Mouse (Mus musculus) forebrain, embryonic 11.5 days (tissue): Measurements from ENCODE around the gene Fgfr1op2. TPM values are rescaled to one million over a fixed set of nuclear protein-coding genes. Genes with fewer than 3 reads are reported as not detected.

Source experiments
- ATAC-seq: fragments of 200-750 bp; cut with Nextera tagmentation; replicated peaks from 2 replicates; pipeline ENCODE4 v1.8.0; 2017; ENCODE audit warnings: moderate TSS enrichment; ENCODE audit not compliant: low FRiP score
- DNase-seq: peaks from one replicate; pipeline ENCODE4 v3.0.0-alpha.2; 2017; ENCODE audit warnings: low spot score
- H3K27ac ChIP-seq: fragments of 300-500 bp; sonication (generic); 2 replicates; pipeline ENCODE4 v1.5.1; 2014; ENCODE audit warnings: low read depth, low read length
- H3K27me3 ChIP-seq: fragments of 300-500 bp; sonication (generic); 2 replicates; pipeline ENCODE4 v1.6.1; 2014; ENCODE audit warnings: mild to moderate bottlenecking, low read length, mixed read lengths; ENCODE audit not compliant: control insufficient read depth, insufficient read depth
- H3K36me3 ChIP-seq: fragments of 300-500 bp; sonication (generic); 2 replicates; pipeline ENCODE4 v1.6.1; 2014; ENCODE audit warnings: mild to moderate bottlenecking, low read length, moderate library complexity, mixed read lengths; ENCODE audit not compliant: control insufficient read depth, insufficient read depth
- H3K4me1 ChIP-seq: fragments of 300-500 bp; sonication (generic); replicated peaks from 2 replicates; pipeline ENCODE4 v1.6.1; 2014; ENCODE audit warnings: low read length, mixed read lengths; ENCODE audit not compliant: control insufficient read depth, insufficient read depth
- H3K4me2 ChIP-seq: fragments of 300-500 bp; sonication (generic); 2 replicates; pipeline ENCODE4 v1.6.1; 2014; ENCODE audit warnings: low read depth, mild to moderate bottlenecking, low read length, moderate library complexity, mixed read lengths; ENCODE audit not compliant: severe bottlenecking
- H3K4me3 ChIP-seq: fragments of 300-500 bp; sonication (generic); 2 replicates; pipeline ENCODE4 v1.5.1; 2014; ENCODE audit warnings: low read depth, low read length
- H3K9ac ChIP-seq: fragments of 300-500 bp; sonication (generic); 2 replicates; pipeline ENCODE4 v1.6.1; 2014; ENCODE audit warnings: low read length
- H3K9me3 ChIP-seq: fragments of 300-500 bp; sonication (generic); 2 replicates; pipeline ENCODE4 v1.6.1; 2016; ENCODE audit warnings: low read length, mixed read lengths; ENCODE audit not compliant: control insufficient read depth
- WGBS: fragments of 180-500 bp; shearing (Covaris S2); extraction: QIAGEN DNeasy Blood & Tissue Kit; methylation state at CpG from one replicate; pipeline ENCODE4 v1.1.7; 2014; 5-methylcytosine and 5-hydroxymethylcytosine counted together
- polyA plus RNA-seq: library from polyadenylated mRNA; unstranded; fragments of >200 nt; fragmentation: Nextera tagmentation; extraction: Ambion mirVana; gene quantifications from 2 replicates; pipeline ENCODE4 v1.2.1, GENCODE M21; 2014

Fgfr1op2 gene
- polyA plus RNA-seq, result 83.8 and 85.6 TPM in 2 replicates

DNA sequence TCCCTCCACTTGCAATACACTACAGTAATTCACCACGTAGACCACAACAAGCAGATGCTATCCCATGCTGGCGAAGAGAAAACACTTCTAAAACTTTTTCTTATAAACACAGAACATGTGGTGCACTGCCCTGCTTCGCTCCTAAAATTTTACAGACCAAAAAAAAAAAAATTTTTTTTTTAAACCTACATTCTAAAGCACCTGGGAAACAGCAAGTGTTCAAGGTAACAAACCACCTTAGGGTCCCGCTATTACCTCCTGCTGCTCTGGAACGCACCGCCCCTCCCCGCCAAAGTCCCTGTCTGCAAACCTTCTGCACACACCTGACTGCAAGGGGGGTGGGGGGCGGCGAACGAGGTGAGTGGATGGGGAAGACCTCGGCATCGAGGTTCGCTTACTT lies at the start of gene Fgfr1op2:
Fgfr1op2 (plus strand) TSS at position 301 of the 400 bp plus-strand sequence.
- Histone ChIP-seq H3K27ac (peak within 1 kb of the TSS; percentile 68), H3K4me3 (peak within 1 kb of the TSS; percentile 92), H3K9me3 (no peaks in the 10 kb centered on the region), H3K27me3 (no peaks in the 10 kb centered on the region), H3K9ac (peak within 1 kb of the TSS; percentile 88), H3K36me3 (no peaks in the 10 kb centered on the region), H3K4me2 (peak within 1 kb of the TSS; percentile 77), H3K4me1 (no peaks in the 10 kb centered on the region; the same call in 1 of the 2 replicates)
- DNase-seq, result no peak
- 2% methylated on average over 13 of the region's 13 CpGs for WGBS
- ATAC-seq, result no peak

DNA sequence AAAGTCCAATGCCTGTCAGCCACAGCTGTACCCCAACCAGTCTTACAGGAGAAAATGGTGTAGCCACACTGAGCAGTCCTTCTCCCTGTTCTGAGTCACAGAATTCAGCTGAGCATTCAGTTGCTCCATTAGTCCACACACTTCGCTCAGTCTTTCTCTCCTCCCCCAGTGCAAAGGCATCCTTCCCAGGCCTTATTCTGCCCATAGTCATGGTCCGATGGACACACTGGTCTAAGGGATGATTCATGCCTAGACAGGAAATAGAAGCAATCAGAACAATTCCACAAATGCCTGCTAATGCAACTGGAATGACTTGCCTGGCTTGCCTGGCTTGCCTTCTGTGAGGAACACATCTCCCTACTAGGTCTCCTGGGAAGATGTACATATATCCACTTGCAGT lies 49.5 kb upstream of the Fgfr1op2 start:
- DNase-seq (no peak), ATAC-seq (no peak)
- no peaks in the 10 kb centered on the region for H3K27me3 ChIP-seq
- H3K36me3 ChIP-seq, result no peaks in the 10 kb centered on the region
- no peak overlapping the region for H3K4me2 ChIP-seq
- H3K4me1 ChIP-seq, result no peaks in the 10 kb centered on the region
- 94% methylated on average over 2 of the region's 2 CpGs for WGBS
- no peaks in the 10 kb centered on the region for H3K9me3 ChIP-seq
- no peak overlapping the region for H3K9ac ChIP-seq
- no peak overlapping the region for H3K4me3 ChIP-seq
- no peak overlapping the region for H3K27ac ChIP-seq

GRCm38 (mm10) chr6:146530363-146530762 lies 46.6 kb upstream of the Fgfr1op2 start:
- Histone ChIP-seq H3K4me2 (no peak overlapping the region), H3K27ac (no peak overlapping the region), H3K27me3 (no peaks in the 10 kb centered on the region), H3K4me3 (no peak overlapping the region), H3K4me1 (no peaks in the 10 kb centered on the region), H3K9me3 (no peaks in the 10 kb centered on the region), H3K36me3 (no peaks in the 10 kb centered on the region), H3K9ac (no peak overlapping the region)
- DNase-seq (no peak), ATAC-seq (no peak)
- 89% methylated on average over 7 of the region's 7 CpGs for WGBS

- H3K9me3 ChIP-seq, result no peaks in the 10 kb centered on the region
- no peak overlapping the region for H3K4me2 ChIP-seq
- no peak overlapping the region for H3K9ac ChIP-seq
- H3K4me3 ChIP-seq, result no peak overlapping the region
- no peak for DNase-seq
- 82% methylated on average over 5 of the region's 5 CpGs for WGBS
- no peaks in the 10 kb centered on the region for H3K36me3 ChIP-seq
- H3K27ac ChIP-seq, result no peak overlapping the region
- no peaks in the 10 kb centered on the region for H3K4me1 ChIP-seq
- no peak for ATAC-seq
- H3K27me3 ChIP-seq, result no peaks in the 10 kb centered on the region
These were observed 46.2 kb upstream of the Fgfr1op2 start for GRCm38 (mm10) chr6:146530769-146531168.

- 90% methylated on average over 4 of the region's 4 CpGs for WGBS
- no peaks in the 10 kb centered on the region for H3K36me3 ChIP-seq
- H3K27me3 ChIP-seq, result no peaks in the 10 kb centered on the region
- no peaks in the 10 kb centered on the region for H3K9me3 ChIP-seq
- no peak overlapping the region for H3K27ac ChIP-seq
- H3K4me2 ChIP-seq, result no peak overlapping the region
- H3K4me3 ChIP-seq, result no peak overlapping the region
- H3K4me1 ChIP-seq, result no peaks in the 10 kb centered on the region
- no peak for DNase-seq
- H3K9ac ChIP-seq, result no peak overlapping the region
- no peak for ATAC-seq
These were observed 43.9 kb upstream of the Fgfr1op2 start for GRCm38 (mm10) chr6:146533146-146533545.

DNA sequence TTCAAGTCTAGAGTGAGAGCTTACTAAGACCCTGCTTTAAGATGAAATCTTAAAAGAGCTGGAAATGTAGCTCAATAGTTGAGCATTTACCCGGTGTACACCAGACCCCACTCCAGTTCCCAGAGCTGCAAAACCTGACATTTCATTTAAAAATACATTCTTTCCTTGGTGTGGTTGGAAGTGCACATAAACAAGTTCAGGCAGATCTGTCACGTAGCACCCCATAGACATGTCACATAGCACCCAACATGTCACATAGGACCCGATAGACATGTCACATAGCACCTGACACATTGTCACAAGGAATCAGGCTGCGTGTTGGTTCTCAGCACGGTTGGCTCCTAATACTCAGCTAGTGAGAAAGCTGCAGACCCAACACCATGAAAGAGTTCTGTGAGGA lies 41.5 kb upstream of the Fgfr1op2 start:
- Histone ChIP-seq H3K4me2 (no peak overlapping the region), H3K27me3 (no peaks in the 10 kb centered on the region), H3K9ac (no peak overlapping the region), H3K36me3 (no peaks in the 10 kb centered on the region), H3K27ac (no peak overlapping the region), H3K4me3 (no peak overlapping the region), H3K9me3 (no peaks in the 10 kb centered on the region), H3K4me1 (no peaks in the 10 kb centered on the region)
- DNase-seq (no peak), ATAC-seq (no peak)
- 91% methylated on average over 5 of the region's 5 CpGs for WGBS

GRCm38 (mm10) chr6:146537111-146537510 lies 39.9 kb upstream of the Fgfr1op2 start:
- DNase-seq (no peak), ATAC-seq (no peak)
- WGBS, result 96% methylated on average over 4 of the region's 4 CpGs
- Histone ChIP-seq H3K9ac (no peak overlapping the region), H3K27ac (no peak overlapping the region), H3K27me3 (no peaks in the 10 kb centered on the region), H3K36me3 (no peaks in the 10 kb centered on the region), H3K9me3 (no peaks in the 10 kb centered on the region), H3K4me3 (no peak overlapping the region), H3K4me2 (no peak overlapping the region), H3K4me1 (no peaks in the 10 kb centered on the region)

DNA sequence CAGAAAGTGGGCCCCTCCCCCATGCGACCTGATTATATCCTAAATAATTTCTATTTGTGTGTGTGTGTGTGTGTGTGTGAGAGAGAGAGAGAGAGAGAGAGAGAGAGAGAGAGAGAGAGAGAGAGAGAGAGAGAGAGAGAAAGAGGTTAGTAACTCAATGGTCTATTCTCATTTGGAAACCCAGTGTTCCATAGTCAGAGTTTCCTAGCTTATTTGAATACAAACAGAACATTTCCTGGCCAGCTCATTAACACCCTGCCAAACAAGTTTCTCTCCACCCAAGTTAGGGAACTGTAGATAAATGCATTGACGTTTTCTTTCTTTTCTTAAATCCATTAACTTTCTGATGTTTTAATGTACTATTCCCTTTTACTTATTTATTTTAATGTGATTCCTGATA lies 38.9 kb upstream of the Fgfr1op2 start:
- no peak for DNase-seq
- H3K4me3 ChIP-seq, result no peak overlapping the region
- no peaks in the 10 kb centered on the region for H3K4me1 ChIP-seq
- no peak overlapping the region for H3K4me2 ChIP-seq
- whole genome bisulfite sequencing, result 74% methylated on average over 2 of the region's 2 CpGs
- H3K27ac ChIP-seq, result no peak overlapping the region
- H3K27me3 ChIP-seq, result no peaks in the 10 kb centered on the region
- H3K9me3 ChIP-seq, result no peaks in the 10 kb centered on the region
- H3K9ac ChIP-seq, result no peak overlapping the region
- no peaks in the 10 kb centered on the region for H3K36me3 ChIP-seq
- ATAC-seq, result no peak

DNA sequence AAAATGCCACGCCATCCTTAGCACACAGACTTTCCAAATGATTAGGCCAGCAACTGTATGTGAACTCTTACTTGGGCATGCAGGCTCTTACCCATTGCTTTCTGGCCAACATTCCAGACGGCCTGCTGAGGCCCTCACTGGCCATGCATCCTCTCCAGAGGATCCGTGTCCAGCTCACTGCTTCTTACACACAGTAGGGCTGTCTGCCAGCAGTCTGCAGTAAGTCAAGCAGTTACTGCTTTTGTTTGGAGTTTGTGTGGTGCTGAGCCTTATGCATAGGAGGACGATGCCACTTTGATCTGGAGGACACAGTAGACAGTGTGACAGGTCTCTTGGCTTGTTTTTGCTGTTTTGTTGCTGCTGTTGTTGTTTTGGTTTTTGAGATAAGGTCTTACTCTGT lies 38.3 kb upstream of the Fgfr1op2 start:
- no peak overlapping the region for H3K4me3 ChIP-seq
- H3K9ac ChIP-seq, result no peak overlapping the region
- no peak for DNase-seq
- no peaks in the 10 kb centered on the region for H3K4me1 ChIP-seq
- H3K27ac ChIP-seq, result no peak overlapping the region
- no peak overlapping the region for H3K4me2 ChIP-seq
- no peaks in the 10 kb centered on the region for H3K36me3 ChIP-seq
- 68% methylated on average over 4 of the region's 4 CpGs for WGBS
- H3K27me3 ChIP-seq, result no peaks in the 10 kb centered on the region
- H3K9me3 ChIP-seq, result no peaks in the 10 kb centered on the region
- no peak for ATAC-seq
